ENCODE assay signal across 7 mouse cellular contexts in the genomic region with DNA sequence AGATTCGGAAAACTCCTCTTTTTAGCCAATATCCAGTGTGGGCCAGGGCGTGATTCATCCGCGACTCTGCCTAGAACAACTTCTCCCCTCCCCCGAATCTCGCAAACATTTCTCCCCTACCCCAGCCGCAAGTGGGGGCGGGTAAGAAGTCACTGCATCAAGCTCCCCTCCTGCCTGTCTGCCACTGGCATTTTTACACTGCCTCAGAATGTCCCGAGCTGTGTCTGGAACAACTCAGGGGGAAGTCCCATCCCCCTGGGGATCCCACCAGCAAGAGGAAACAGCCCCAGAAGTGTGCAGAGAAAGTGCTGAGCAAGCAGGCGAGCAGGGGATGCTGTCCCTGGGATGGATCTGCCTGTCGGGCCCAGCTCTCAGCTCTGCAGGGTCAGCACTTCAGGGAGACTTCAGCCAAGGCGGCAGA. TPM values are rescaled to one million over a fixed set of nuclear protein-coding genes. Genes with fewer than 3 reads are reported as not detected.
DNase-seq lines count a peak whose midpoint lies in the region; ATAC-seq and TF ChIP-seq lines count a peak whose summit lies in the region.

No protein-coding gene starts in this region.

- no peak for TF ChIP-seq EP300 in liver, postnatal 0 days (IDR thresholded peaks at IDR 0.05; ENCODE audit: low read depth)
- TF ChIP-seq EP300 in stomach, postnatal 0 days (optimal IDR thresholded peaks at IDR 0.05), result no peak

- WGBS in liver, postnatal 0 days (ENCODE audit: insufficient replicate concordance), result 20% methylated on average over 12 of the region's 12 CpGs
- WGBS in stomach, postnatal 0 days, result 4% methylated on average over 12 of the region's 12 CpGs

- no peaks in the 10 kb centered on the region for H3K9me3 ChIP-seq in liver, postnatal 0 days (ENCODE audit: low read length)
- no peaks in the 10 kb centered on the region for H3K9me3 ChIP-seq in stomach, postnatal 0 days (ENCODE audit: control insufficient read depth, low read length)

- H3K4me3 ChIP-seq in liver, postnatal 0 days (ENCODE audit: low read depth, low read length), result no peak overlapping the region
- no peak overlapping the region for H3K4me3 ChIP-seq in stomach, postnatal 0 days (ENCODE audit: low read depth, low read length)

- TF ChIP-seq CTCF in liver, postnatal 0 days (IDR thresholded peaks at IDR 0.05; ENCODE audit: low read depth), result no peak
- TF ChIP-seq CTCF in stomach, postnatal 0 days (IDR thresholded peaks at IDR 0.05; ENCODE audit: low read depth), result no peak; the same call in 1 of the 2 replicates

- H3K9ac ChIP-seq in liver, postnatal 0 days (replicated peaks), result no peak overlapping the region
- no peak overlapping the region for H3K9ac ChIP-seq in stomach, postnatal 0 days (ENCODE audit: low read length)

- peaks cover 13% of the 10 kb centered on the region for H3K4me1 ChIP-seq in liver, postnatal 0 days (ENCODE audit: insufficient read depth)
- H3K4me1 ChIP-seq in stomach, postnatal 0 days (replicated peaks; ENCODE audit: control insufficient read depth, insufficient read depth), result 0 out of 2 replicates have a peak, but pooled peaks cover 5% of the 10 kb centered on the region

- H3K27me3 ChIP-seq in liver, postnatal 0 days (ENCODE audit: insufficient read depth, low read length), result no peaks in the 10 kb centered on the region
- H3K27me3 ChIP-seq in stomach, postnatal 0 days (ENCODE audit: control insufficient read depth, insufficient read depth, low read length), result no peaks in the 10 kb centered on the region

- intact Hi-C loops in gastrocnemius, postnatal 36 days (cut with DNase I), result no loop called here

- peak; percentile 60 for DNase-seq in urinary bladder, postnatal 14 days (ENCODE audit: low spot score)
- DNase-seq in urinary bladder, adult 2 months (ENCODE audit: low spot score), result no peak
- DNase-seq in gastrocnemius, postnatal 36 days, result peak; percentile 42 to 52
- peak; percentile 56 for DNase-seq in kidney, adult 9 months
- peak; percentile 40 for DNase-seq in liver, postnatal 0 days
- peak; percentile 21 for DNase-seq in stomach, postnatal 0 days (ENCODE audit: low spot score)

- no peak overlapping the region for H3K4me2 ChIP-seq in liver, postnatal 0 days (ENCODE audit: low read depth, low read length)
- H3K4me2 ChIP-seq in stomach, postnatal 0 days (replicated peaks; ENCODE audit: low read depth), result no peak overlapping the region

- ATAC-seq in liver, postnatal 0 days, result peak; percentile 51
- peak; percentile 62; the same call in 1 of the 2 replicates for ATAC-seq in stomach, postnatal 0 days (ENCODE audit: low FRiP score, low TSS enrichment)
- ATAC-seq in cerebellum, adult (ENCODE audit: insufficient number of reproducible peaks, low FRiP score, low TSS enrichment), result no peak

- H3K27ac ChIP-seq in liver, postnatal 0 days (ENCODE audit: low read depth), result no peak overlapping the region
- peak overlapping the region; percentile 85 for H3K27ac ChIP-seq in stomach, postnatal 0 days (replicated peaks)

- peaks cover under 1% of the 10 kb centered on the region; the same call in 1 of the 2 replicates for H3K36me3 ChIP-seq in liver, postnatal 0 days (replicated peaks; ENCODE audit: insufficient read depth, low read length)
- H3K36me3 ChIP-seq in stomach, postnatal 0 days (ENCODE audit: control insufficient read depth, insufficient read depth, low read length), result no peaks in the 10 kb centered on the region

RNA-seq across cellular contexts. Expression of gene Iscu, which starts 11.0 kb away (rescaled TPM):
- 214 and 229 TPM in 2 replicates for polyA plus RNA-seq in urinary bladder, adult 2 months (2012; rRNA removed)
- 100 to 1,000 TPM; 137 to 139 TPM for total RNA-seq in gastrocnemius, postnatal 36 days (2021)
- 109 TPM in 2 replicates for polyA plus RNA-seq in liver, postnatal 0 days (2015; fragmentation: Nextera tagmentation; extraction: Ambion mirVana)
- 154 and 166 TPM in 2 replicates for polyA plus RNA-seq in stomach, postnatal 0 days (2015; fragmentation: Nextera tagmentation; extraction: Ambion mirVana)

RNA-seq across cellular contexts. Expression of gene Sart3, which starts 11.3 kb away (rescaled TPM):
- 17.0 and 22.8 TPM in 2 replicates for polyA plus RNA-seq in urinary bladder, adult 2 months (2012; rRNA removed)
- 1 to 10 TPM; 7.3 to 8.0 TPM for total RNA-seq in gastrocnemius, postnatal 36 days (2021)
- 6.9 and 7.9 TPM in 2 replicates for polyA plus RNA-seq in liver, postnatal 0 days (2015; fragmentation: Nextera tagmentation; extraction: Ambion mirVana)
- 10.4 and 11.2 TPM in 2 replicates for polyA plus RNA-seq in stomach, postnatal 0 days (2015; fragmentation: Nextera tagmentation; extraction: Ambion mirVana)

RNA-seq across cellular contexts. Expression of gene Tmem119, which starts 16.7 kb away (rescaled TPM):
- 42.0 and 42.1 TPM in 2 replicates for polyA plus RNA-seq in urinary bladder, adult 2 months (2012; rRNA removed)
- 1 to 10 TPM; 2.2 to 2.7 TPM for total RNA-seq in gastrocnemius, postnatal 36 days (2021)
- 3.2 and 3.4 TPM in 2 replicates for polyA plus RNA-seq in liver, postnatal 0 days (2015; fragmentation: Nextera tagmentation; extraction: Ambion mirVana)
- polyA plus RNA-seq in stomach, postnatal 0 days (2015; fragmentation: Nextera tagmentation; extraction: Ambion mirVana), result 35.3 and 36.6 TPM in 2 replicates

RNA-seq across cellular contexts. Expression of gene Ficd, which starts 48.0 kb away (rescaled TPM):
- 6.2 and 7.8 TPM in 2 replicates for polyA plus RNA-seq in urinary bladder, adult 2 months (2012; rRNA removed)
- total RNA-seq in gastrocnemius, postnatal 36 days (2021), result 1 to 10 TPM; 5.1 to 6.4 TPM
- 2.6 and 2.8 TPM in 2 replicates for polyA plus RNA-seq in liver, postnatal 0 days (2015; fragmentation: Nextera tagmentation; extraction: Ambion mirVana)
- polyA plus RNA-seq in stomach, postnatal 0 days (2015; fragmentation: Nextera tagmentation; extraction: Ambion mirVana), result 5.5 and 6.0 TPM in 2 replicates

RNA-seq across cellular contexts. Expression of gene Selplg, which starts 48.9 kb away (rescaled TPM):
- 8.2 and 10.4 TPM in 2 replicates for polyA plus RNA-seq in urinary bladder, adult 2 months (2012; rRNA removed)
- total RNA-seq in gastrocnemius, postnatal 36 days (2021), result 1 to 10 TPM; 1.0 to 1.2 TPM
- polyA plus RNA-seq in liver, postnatal 0 days (2015; fragmentation: Nextera tagmentation; extraction: Ambion mirVana), result 18.9 and 21.5 TPM in 2 replicates
- polyA plus RNA-seq in stomach, postnatal 0 days (2015; fragmentation: Nextera tagmentation; extraction: Ambion mirVana), result 2.0 and 2.6 TPM in 2 replicates
